Mouse (Mus musculus) forebrain, embryonic 15.5 days (tissue): ENCODE data around the gene Ooep. TPM values are rescaled to one million over a fixed set of nuclear protein-coding genes. Genes with fewer than 3 reads are reported as not detected.

Experiments
- ATAC-seq: fragments of 200-750 bp; cut with Nextera tagmentation; replicated peaks from 2 replicates; pipeline ENCODE4 v1.8.0; 2017; ENCODE audit warnings: mild to moderate bottlenecking, moderate TSS enrichment, moderate library complexity
- H3K27ac ChIP-seq: fragments of 300-500 bp; sonication (generic); replicated peaks from 2 replicates; pipeline ENCODE4 v1.5.1; 2015; ENCODE audit warnings: mild to moderate bottlenecking, inconsistent platforms
- H3K27me3 ChIP-seq: fragments of 300-500 bp; sonication (generic); 2 replicates; pipeline ENCODE4 v1.6.1; 2015; ENCODE audit warnings: inconsistent platforms
- H3K36me3 ChIP-seq: fragments of 300-500 bp; sonication (generic); 2 replicates; pipeline ENCODE4 v1.6.1; 2015; ENCODE audit warnings: mild to moderate bottlenecking, inconsistent platforms
- H3K4me1 ChIP-seq: fragments of 300-500 bp; sonication (generic); 2 replicates; pipeline ENCODE4 v1.6.1; 2015; ENCODE audit warnings: inconsistent platforms
- H3K4me2 ChIP-seq: fragments of 300-500 bp; sonication (generic); replicated peaks from 2 replicates; pipeline ENCODE4 v1.6.1; 2015; ENCODE audit warnings: mild to moderate bottlenecking, inconsistent platforms
- H3K4me3 ChIP-seq: fragments of 300-500 bp; sonication (generic); 2 replicates; pipeline ENCODE4 v1.5.1; 2015; ENCODE audit warnings: mild to moderate bottlenecking, inconsistent platforms
- H3K9ac ChIP-seq: fragments of 300-500 bp; sonication (generic); replicated peaks from 2 replicates; pipeline ENCODE4 v1.6.1; 2015; ENCODE audit warnings: mild to moderate bottlenecking, inconsistent platforms
- H3K9me3 ChIP-seq: fragments of 300-500 bp; sonication (generic); 2 replicates; pipeline ENCODE4 v1.6.1; 2016; ENCODE audit warnings: inconsistent platforms
- WGBS: fragments of 180-500 bp; shearing (Covaris S2); methylation state at CpG from one replicate; pipeline ENCODE4 v1.1.7; 2015; ENCODE audit warnings: mixed read lengths; 5-methylcytosine and 5-hydroxymethylcytosine counted together
- polyA plus RNA-seq: library from polyadenylated mRNA; unstranded; fragments of >200 nt; fragmentation: Nextera tagmentation; extraction: Ambion mirVana; gene quantifications from 2 replicates; pipeline ENCODE4 v1.2.1, GENCODE M21; 2015

The Ooep gene
- 4.1 and 5.1 TPM in 2 replicates for polyA plus RNA-seq

GRCm38 (mm10) chr9:78378113-78378785 is at the start of gene Ooep:
Gene Ooep, minus strand, starts transcription at chr9:78378725.
- 2% methylated on average over 20 of the region's 23 CpGs for WGBS
- Histone ChIP-seq H3K9me3 (no peaks in the 10 kb centered on the region), H3K27ac (peak within 1 kb of the TSS; percentile 45), H3K4me2 (peak within 1 kb of the TSS; percentile 70), H3K9ac (peak within 1 kb of the TSS; percentile 44), H3K36me3 (no peaks in the 10 kb centered on the region), H3K4me1 (peaks cover 13% of the 10 kb centered on the region), H3K27me3 (no peaks in the 10 kb centered on the region), H3K4me3 (peak within 1 kb of the TSS; percentile 37)
- ATAC-seq: peak; percentile 96

DNA sequence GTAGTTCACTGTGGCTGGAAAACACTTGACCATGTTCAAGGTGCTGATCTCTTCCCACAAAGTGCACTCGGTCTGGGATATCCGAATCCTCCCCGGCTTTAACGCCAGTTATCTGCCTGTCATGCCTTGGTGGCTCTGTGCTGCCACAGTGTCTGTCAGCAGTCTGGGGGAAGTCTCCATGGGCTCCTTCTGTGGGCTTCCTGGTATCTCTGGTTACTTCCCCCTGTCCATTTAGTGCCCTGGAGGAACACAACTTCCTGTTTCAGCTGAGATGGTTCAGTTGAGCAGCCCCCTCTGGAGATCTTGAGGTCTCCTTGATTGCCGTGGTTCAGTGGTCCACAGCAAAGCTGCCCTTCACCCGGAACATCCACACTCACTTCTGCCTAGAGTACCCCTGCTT is 49.7 kb upstream of the Ooep start:
- Histone ChIP-seq H3K4me1 (no peaks in the 10 kb centered on the region), H3K4me3 (no peak overlapping the region), H3K27me3 (no peaks in the 10 kb centered on the region), H3K36me3 (no peaks in the 10 kb centered on the region), H3K4me2 (no peak overlapping the region), H3K9me3 (no peaks in the 10 kb centered on the region), H3K9ac (no peak overlapping the region), H3K27ac (no peak overlapping the region)
- 83% methylated on average over 6 of the region's 6 CpGs for WGBS
- no peak for ATAC-seq

GRCm38 (mm10) chr9:78427362-78427781 is 48.8 kb upstream of the Ooep start:
- no peaks in the 10 kb centered on the region for H3K9me3 ChIP-seq
- no peaks in the 10 kb centered on the region for H3K4me1 ChIP-seq
- WGBS: 25% methylated on average over 25 of the region's 27 CpGs
- no peaks in the 10 kb centered on the region for H3K27me3 ChIP-seq
- H3K36me3 ChIP-seq: no peaks in the 10 kb centered on the region
- peak; percentile 19; the same call in 1 of the 2 replicates for ATAC-seq
- no peak overlapping the region for H3K27ac ChIP-seq
- peak overlapping the region; percentile 29 for H3K9ac ChIP-seq
- peak overlapping the region; percentile 46 for H3K4me2 ChIP-seq
- peak overlapping the region; percentile 25 for H3K4me3 ChIP-seq

DNA sequence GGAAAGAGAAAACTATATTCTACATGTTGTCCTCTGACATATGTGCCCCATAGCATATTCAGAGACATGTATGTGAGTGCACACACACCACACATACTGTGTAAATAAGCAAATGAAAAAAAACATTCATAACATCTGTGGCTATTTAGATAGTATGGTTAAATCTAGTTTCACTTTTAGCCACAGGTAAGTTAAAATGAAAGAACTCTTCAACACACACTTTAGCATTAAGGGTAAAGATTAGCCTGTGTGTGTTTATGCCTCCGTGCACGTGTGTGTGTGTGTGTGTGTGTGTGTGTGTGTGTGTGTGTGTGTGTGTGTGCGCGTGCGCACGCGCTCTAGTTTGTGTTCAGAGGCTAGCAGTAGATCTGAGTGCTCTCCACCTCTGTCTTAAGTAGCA is 23.1 kb upstream of the Ooep start:
- 95% methylated on average over 7 of the region's 7 CpGs for WGBS
- ATAC-seq: no peak
- no peak overlapping the region for H3K9ac ChIP-seq

GRCm38 (mm10) chr9:78400570-78400969 is 22.0 kb upstream of the Ooep start:
- 90% methylated on average over 5 of the region's 5 CpGs for WGBS
- Histone ChIP-seq H3K4me2 (no peak overlapping the region), H3K4me1 (peaks cover 7% of the 10 kb centered on the region), H3K36me3 (no peaks in the 10 kb centered on the region), H3K4me3 (no peak overlapping the region), H3K27me3 (peaks cover 32% of the 10 kb centered on the region), H3K9me3 (no peaks in the 10 kb centered on the region), H3K27ac (no peak overlapping the region), H3K9ac (no peak overlapping the region)
- ATAC-seq: no peak

More for the DNA sequence above, 23.1 kb upstream of the Ooep start:
- H3K36me3 ChIP-seq: no peaks in the 10 kb centered on the region
- no peak overlapping the region for H3K4me2 ChIP-seq
- H3K27me3 ChIP-seq: peaks cover 21% of the 10 kb centered on the region
- H3K4me1 ChIP-seq: no peaks in the 10 kb centered on the region
- no peaks in the 10 kb centered on the region for H3K9me3 ChIP-seq
- no peak overlapping the region for H3K4me3 ChIP-seq
- H3K27ac ChIP-seq: no peak overlapping the region

DNA sequence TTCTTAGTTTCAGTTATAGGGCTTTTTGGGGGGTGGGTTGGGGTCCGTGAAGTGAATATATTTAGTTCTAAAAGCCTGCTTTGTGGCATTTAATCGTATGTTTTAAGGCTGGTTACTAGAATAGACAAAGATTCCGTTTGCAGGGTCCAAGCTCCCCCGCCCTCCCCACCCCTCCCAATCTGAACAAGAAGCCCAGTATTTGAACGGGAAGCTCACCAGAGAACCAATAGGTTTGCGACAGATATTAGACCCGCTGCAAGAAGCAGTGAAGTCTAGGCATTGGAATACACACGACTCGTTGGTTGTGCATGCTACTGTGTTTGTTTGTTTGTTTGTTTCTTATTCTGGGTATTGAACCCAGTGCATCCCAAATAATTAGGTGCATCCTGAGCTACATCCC is 18.0 kb upstream of the Ooep start:
- Histone ChIP-seq H3K36me3 (no peaks in the 10 kb centered on the region), H3K4me3 (no peak overlapping the region), H3K27ac (no peak overlapping the region), H3K4me1 (peaks cover 10% of the 10 kb centered on the region), H3K4me2 (no peak overlapping the region), H3K9me3 (no peaks in the 10 kb centered on the region), H3K27me3 (peaks cover 54% of the 10 kb centered on the region), H3K9ac (no peak overlapping the region)
- no peak for ATAC-seq
- WGBS: 60% methylated on average over 9 of the region's 9 CpGs

DNA sequence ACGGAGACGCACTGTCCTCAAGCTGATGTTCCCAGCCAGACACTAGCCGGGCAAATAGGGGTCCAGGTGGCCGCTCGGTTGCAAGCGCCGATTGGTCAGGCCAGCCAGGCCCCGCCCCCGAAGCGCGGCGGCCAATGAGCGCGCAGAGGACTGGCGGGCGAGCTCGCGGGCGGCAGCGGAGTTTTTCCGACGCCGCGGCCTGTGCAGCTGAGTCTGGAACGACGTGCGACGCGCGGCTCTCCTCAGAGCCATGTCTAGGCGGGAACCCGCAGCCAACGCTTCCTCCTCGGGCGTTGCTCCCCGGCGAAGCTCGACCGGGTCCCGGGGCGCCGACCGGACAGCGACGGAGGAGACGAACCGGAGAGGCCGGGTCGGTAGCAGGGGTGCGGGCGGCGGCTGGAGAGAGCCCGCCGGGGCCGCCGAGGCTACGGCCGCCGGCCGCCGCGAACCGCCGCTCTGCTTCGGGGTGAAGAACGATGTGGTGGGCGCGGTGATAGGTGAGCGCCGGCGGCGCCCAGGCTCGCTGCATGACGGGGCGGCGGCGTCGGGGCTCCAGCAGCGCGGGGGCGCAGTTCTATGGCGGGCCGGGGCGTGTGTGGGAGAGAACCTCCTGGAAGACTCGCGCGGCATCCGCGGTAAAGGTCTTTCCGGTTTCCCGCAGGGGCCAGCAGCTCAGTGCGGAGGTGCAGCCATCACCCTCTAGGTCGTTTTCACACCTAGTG is 17.3 kb upstream of the Ooep start, which contains the start of gene Ddx43:
TSS of gene Ddx43 (plus strand) at position 148 of the 722 bp plus-strand sequence.
- peak; percentile 97 for ATAC-seq
- Histone ChIP-seq H3K27me3 (peaks cover 54% of the 10 kb centered on the region), H3K36me3 (no peaks in the 10 kb centered on the region), H3K9ac (peak within 1 kb of the TSS; percentile 35; the same call in 1 of the 2 replicates), H3K4me2 (peak within 1 kb of the TSS; percentile 62), H3K4me1 (peaks cover 10% of the 10 kb centered on the region), H3K27ac (no peak within 1 kb of the TSS), H3K4me3 (peak within 1 kb of the TSS; percentile 44), H3K9me3 (no peaks in the 10 kb centered on the region)
- WGBS: 3% methylated on average over 90 of the region's 93 CpGs

DNA sequence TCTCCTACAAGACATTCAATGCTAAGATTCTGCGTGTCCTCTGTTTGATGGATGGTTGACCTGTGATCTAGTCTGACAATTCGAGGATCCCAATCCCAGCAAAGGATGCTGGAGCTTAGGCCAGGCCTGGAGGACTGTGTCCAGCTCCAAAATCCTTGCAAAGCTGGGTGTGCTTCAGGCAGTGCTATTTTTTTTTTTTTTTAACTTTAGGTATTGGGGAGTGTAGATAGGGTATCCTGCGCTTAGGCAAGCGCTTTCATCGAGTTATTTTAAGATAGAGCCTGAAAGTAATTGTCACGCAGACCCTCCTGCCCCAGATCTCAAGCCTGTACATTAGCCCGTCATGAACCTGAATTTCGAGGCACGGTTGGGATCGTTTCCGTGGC is 16.7 kb upstream of the Ooep start:
- no peaks in the 10 kb centered on the region for H3K9me3 ChIP-seq
- WGBS: 34% methylated on average over 11 of the region's 11 CpGs
- H3K27ac ChIP-seq: no peak overlapping the region
- H3K4me2 ChIP-seq: peak overlapping the region; percentile 62
- H3K4me1 ChIP-seq: peaks cover 10% of the 10 kb centered on the region
- peaks cover 54% of the 10 kb centered on the region for H3K27me3 ChIP-seq
- peak overlapping the region; percentile 44 for H3K4me3 ChIP-seq
- no peak for ATAC-seq
- no peaks in the 10 kb centered on the region for H3K36me3 ChIP-seq
- H3K9ac ChIP-seq: no peak overlapping the region

- peaks cover 54% of the 10 kb centered on the region for H3K27me3 ChIP-seq
- no peak overlapping the region for H3K4me3 ChIP-seq
- no peak for ATAC-seq
- H3K36me3 ChIP-seq: no peaks in the 10 kb centered on the region
- H3K4me2 ChIP-seq: no peak overlapping the region
- peaks cover 10% of the 10 kb centered on the region for H3K4me1 ChIP-seq
- whole genome bisulfite sequencing: 65% methylated on average over 7 of the region's 7 CpGs
- H3K27ac ChIP-seq: no peak overlapping the region
- no peaks in the 10 kb centered on the region for H3K9me3 ChIP-seq
- no peak overlapping the region for H3K9ac ChIP-seq
Observed at GRCm38 (mm10) chr9:78394602-78395001, 16.1 kb upstream of the Ooep start.

GRCm38 (mm10) chr9:78393741-78394140 is 15.2 kb upstream of the Ooep start:
- Histone ChIP-seq H3K27ac (no peak overlapping the region), H3K36me3 (no peaks in the 10 kb centered on the region), H3K9ac (no peak overlapping the region), H3K4me1 (peaks cover 10% of the 10 kb centered on the region), H3K4me3 (no peak overlapping the region), H3K27me3 (peaks cover 46% of the 10 kb centered on the region), H3K9me3 (no peaks in the 10 kb centered on the region), H3K4me2 (no peak overlapping the region)
- ATAC-seq: no peak
- WGBS: 90% methylated on average over 10 of the region's 10 CpGs

GRCm38 (mm10) chr9:78389981-78390380 is 11.5 kb upstream of the Ooep start:
- no peaks in the 10 kb centered on the region for H3K36me3 ChIP-seq
- 65% methylated on average over 5 of the region's 5 CpGs for WGBS
- H3K9me3 ChIP-seq: no peaks in the 10 kb centered on the region
- no peaks in the 10 kb centered on the region for H3K4me1 ChIP-seq
- H3K27me3 ChIP-seq: peaks cover 16% of the 10 kb centered on the region
- no peak overlapping the region for H3K27ac ChIP-seq
- H3K4me3 ChIP-seq: no peak overlapping the region
- H3K9ac ChIP-seq: no peak overlapping the region
- no peak overlapping the region for H3K4me2 ChIP-seq
- ATAC-seq: no peak

DNA sequence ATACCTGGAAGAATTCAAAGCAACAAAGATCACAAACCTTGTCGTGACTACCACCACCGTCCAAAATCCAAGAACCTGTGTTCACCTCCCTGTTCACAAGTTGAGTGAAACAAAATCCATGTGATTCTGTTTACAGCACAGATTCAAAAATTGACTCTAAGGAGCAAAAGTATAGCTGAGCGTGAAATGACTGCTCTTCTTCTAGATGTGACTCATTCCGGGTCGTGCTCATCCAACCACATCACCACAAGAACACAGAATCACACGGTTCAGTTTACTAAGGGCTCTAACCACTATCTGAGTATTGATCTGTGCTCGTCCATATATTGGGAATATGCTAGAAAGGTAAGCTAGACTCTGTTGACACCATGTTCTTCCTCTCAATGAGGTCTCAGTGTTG is 8.4 kb upstream of the Ooep start:
- no peak for ATAC-seq
- Histone ChIP-seq H3K27me3 (no peaks in the 10 kb centered on the region), H3K9ac (no peak overlapping the region), H3K4me1 (no peaks in the 10 kb centered on the region), H3K36me3 (no peaks in the 10 kb centered on the region), H3K9me3 (no peaks in the 10 kb centered on the region), H3K4me2 (no peak overlapping the region), H3K4me3 (no peak overlapping the region), H3K27ac (no peak overlapping the region)
- WGBS: 89% methylated on average over 7 of the region's 7 CpGs
